Mouse (Mus musculus) left cerebral cortex, adult 11 months (tissue): Measurements from ENCODE around the gene Mrtfb.

ENCODE experiments used
- DNase-seq: peaks from one replicate; pipeline ENCODE4 v3.0.0; 2022; ENCODE audit warnings: low spot score

Gene Mrtfb

DNA sequence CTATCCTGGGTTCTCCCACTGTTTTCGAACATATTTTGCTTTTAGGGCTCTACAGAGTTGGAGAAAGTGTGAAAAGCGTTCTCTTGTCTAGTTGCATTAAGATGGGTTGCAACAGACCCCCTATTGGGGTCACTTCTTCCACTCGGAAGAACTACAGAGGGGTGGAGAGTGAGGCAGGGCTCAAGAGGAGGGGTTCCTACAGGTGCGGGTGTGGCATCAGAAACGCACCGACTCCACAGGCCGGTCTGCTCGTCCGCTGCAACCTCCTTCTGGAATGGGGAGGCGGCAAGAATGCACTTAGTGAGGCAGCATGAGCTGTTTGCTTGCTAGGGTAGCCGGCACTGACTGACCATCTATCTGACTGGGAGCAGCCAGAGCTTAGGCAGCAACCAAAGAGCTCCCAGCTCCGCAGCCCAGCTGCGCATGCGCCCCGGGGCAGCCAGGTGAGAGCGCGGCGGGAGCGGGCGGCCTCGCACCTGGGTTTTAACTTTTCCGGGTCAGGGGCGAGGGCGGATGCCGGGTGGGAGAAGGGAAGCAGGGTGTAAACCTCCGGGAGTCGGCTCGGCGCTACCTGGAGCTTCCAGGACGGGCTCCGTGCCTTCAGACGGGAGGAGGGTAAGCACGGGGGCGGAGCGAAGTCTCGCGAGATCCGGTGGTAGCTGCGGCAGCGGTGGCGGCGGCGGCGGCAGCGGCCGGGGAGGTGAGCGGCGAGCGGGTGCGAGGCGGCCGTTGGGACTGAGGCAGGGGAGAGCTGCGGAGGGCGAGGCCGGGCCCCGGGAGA is at the start of gene Mrtfb:
TSS of gene Mrtfb (plus strand) at position 627 of the 781 bp plus-strand sequence.
- peak; percentile 84 for DNase-seq

DNA sequence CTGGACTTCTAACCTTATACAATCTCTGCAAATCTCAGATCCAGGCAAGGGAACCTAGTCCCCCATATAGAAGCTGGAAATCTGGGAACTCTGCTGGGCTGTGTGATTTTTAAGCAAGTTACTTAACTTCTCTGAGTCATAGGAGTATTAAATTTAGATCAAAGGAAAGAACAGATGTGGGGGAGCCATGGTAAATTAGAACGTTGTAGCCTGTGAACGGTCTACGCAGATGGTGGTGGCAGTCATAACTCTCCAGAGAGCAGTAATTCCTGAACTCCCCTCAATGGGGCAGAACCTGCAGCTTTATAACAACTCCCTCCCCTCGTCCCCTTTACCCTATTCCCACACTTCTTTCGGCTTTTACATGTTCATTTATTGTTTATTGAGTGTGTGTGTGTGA is 48.6 kb upstream of the Mrtfb start:
- DNase-seq: peak; percentile 61

DNA sequence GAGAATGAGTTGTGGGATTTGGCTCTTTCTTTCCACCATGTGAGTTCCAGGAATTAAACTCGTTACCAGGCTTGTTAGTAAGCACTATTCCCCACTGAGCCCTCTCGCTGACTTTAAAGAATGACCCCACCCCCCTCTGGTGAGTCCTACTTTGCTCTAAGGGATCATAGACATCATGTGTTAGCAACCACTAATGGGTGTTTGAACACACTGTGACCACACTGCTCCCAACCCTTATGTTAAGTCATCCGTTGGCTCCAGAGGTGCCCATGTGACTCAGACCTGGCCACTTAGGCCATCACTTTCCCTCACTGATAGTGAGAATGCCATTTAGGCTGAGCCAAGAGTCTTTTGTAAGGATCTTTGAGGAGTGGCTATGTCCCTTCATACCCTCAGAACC is 48.2 kb upstream of the Mrtfb start:
- DNase-seq: no peak

DNA sequence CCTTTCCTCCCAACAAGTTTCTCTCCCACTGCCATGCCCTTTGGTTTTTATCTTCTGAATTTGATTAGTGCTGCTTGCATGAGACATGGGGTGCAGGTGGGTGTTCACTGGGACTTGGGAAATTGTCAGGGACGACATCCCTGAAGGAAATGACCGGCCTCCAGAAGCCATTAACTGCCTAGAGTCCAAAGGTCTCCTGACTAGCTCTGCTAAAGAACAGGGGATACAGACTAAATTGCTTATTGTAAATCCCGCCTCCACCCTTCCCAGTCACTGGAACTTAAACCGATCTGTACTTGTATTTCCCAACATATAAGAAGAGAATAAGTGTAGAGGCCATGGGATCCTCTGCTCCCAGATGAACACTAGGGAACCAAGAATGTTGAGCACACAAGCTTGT is 43.5 kb upstream of the Mrtfb start:
- no peak for DNase-seq

DNA sequence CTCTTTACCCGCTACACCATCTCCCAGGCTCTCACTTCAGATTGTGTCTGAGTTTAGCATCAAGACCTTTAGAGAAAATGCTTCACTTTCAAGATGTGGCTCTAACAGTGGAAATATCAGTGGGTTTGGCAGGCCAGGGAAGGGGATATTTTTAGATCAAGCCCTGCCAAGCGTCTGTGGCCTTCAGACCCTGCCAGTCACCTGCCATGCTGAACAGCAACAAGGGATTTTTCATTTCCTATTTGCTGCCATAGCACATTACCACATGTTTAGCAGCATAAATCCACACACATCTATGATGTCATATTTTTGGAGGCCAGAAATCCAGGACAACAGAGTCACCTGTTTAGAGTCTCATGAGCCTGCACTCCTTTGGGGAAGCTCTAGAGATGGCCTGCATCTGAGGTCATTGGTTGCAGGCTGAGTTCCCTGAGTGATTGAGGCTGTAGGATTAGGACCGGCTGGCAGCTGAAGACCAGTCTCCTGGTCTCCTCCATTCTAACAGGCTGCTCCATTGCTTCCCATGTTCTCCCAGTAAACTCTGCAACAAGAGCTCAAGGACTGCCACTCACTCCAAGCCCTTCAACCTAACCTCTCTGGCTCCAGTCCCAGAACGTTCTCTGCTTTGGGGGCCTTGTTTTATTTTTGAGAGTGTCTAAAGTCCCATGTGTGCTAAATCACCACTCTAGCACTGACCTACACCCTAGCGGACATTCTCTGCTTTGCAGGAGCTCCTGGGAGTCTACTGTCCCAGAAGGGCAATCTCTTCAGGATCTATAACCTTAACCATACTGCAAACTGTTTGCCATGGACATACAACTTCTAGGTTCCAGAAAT is 39.9 kb upstream of the Mrtfb start:
- no peak for DNase-seq

DNA sequence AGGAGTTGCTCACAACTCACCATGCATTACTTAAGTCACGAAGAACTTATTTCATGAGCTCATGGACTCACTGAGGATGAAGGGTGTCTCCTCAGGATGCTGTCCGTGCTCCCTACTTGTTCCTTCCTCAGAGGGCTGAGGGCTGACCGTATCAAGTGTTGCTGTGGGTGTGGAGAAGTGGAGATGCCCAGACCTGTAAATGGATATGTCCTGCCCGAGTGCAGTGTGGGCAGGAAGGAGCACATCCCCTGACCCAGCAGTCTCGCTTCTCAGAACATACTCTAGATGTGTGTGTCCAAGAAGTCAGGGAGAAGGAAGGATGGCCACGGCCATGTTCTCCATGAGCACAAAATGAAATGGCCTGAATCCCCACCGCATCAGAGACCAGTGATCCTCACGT is 38.3 kb upstream of the Mrtfb start:
- DNase-seq: no peak

DNA sequence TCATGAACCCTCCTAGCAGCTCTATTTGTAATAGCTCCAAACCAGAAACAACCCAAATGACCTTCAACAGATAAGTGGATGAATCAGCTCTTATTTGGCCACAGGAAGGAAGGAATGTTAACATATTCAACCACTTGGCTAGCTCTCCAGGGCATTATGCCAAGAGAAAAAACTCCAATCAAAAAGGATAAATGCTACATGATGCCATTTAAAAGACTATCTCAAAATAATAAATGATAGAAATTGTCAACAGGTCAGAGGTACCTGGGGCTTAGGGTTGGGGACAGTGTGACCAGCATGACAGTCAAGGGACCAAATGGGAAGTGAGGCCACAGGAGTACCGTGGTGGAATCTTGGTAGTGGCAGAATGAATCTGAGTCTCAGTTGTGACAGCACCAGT is 34.8 kb upstream of the Mrtfb start:
- DNase-seq: no peak

DNA sequence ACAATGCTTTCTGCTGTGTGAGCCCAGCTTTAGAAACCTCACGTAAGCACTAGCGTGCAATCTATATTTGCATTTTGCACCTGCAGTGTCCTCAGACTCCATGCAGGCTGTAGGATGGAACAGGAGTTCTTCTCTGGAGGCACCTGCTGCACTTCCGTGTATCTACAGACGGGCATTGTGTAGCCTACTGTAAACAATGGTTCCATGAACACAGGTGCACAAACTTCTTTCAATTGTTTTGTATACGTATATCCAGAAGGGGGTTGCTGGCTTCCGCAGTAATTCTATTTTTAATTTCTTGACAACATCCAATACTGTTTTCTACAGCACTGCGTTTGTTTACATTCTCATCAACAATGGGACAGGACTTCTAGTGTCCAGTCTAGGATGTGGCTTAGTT is 24.2 kb upstream of the Mrtfb start:
- no peak for DNase-seq

DNA sequence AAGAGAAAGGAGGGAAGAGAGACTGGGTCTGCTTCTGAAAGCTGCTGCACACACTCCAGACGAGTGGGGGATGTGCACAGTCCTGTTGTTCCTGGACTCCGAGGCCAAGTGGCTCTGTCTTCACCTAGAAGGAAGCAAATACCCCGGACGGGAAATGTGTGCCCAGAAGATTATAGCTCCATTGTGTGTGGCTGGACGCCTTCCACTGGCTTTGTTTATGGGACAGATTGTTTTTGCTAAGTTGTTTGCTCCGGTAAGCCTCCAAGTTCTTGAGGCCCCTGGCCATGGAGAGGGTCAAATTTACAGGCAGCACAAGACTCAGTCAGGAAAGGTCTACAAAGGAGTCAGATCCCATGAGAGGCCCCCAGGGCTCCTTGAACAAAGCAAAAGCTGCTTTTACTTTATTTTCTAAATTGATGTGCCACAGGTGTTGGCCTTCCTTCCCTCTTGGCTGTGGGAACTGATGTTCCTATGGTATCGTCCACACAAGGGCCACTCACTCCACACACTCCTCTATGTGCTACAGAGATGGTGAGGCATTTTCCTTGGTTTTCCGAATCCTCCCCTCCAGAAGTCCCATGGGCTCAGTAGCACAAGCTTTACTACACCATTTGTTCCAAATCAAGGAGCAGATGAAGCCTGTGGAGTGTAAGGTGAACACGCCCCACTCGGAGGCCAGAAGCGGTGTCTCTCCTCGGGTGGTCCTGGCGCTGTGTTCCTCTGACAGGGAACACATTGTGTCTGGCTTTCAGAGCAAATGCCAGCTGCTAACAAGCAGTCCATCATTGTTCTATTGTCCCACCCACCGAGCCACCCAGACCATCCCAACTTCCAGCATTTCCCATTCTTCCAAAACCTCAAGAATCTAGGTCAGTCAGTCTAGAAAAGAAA is 23.1 kb upstream of the Mrtfb start:
- no peak for DNase-seq

DNA sequence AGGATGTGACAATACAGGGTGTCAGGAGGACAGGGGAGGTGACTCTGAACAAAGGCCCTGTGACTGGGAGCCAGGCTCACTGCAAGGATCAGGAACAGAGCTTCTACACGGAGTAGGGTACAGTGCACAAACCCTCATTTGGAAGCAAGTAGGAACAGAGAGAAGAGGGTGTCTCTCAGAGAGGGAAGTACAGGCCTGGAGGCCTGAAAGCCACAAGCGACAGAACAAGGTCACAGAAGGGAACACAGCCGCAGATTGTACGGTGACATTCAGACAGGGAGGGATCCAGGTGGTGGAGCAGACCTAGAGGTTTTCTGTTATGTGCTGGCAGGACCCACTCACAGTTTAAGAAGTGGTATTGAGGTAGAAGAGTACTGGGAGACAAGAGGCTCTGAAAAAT is 17.2 kb upstream of the Mrtfb start:
- DNase-seq: no peak

DNA sequence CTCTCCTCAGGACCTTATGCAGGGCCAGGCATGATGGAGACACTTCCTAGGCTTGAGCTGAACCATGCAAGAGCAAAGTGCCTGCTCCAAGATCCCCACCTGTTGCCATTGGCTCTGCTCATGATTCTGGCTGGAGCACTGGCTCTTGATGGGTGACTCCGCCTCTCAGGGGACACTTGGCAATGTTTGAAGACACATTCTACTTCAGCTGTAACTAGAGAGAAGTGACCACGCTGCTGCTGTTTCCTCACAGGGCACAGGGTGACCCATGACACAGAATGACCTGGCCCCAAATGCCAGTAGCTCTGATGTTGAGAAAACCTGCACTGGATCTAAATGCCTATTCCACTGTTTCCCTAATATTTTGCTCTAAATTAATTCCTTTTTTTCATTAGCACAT is 16.7 kb upstream of the Mrtfb start:
- no peak for DNase-seq

DNA sequence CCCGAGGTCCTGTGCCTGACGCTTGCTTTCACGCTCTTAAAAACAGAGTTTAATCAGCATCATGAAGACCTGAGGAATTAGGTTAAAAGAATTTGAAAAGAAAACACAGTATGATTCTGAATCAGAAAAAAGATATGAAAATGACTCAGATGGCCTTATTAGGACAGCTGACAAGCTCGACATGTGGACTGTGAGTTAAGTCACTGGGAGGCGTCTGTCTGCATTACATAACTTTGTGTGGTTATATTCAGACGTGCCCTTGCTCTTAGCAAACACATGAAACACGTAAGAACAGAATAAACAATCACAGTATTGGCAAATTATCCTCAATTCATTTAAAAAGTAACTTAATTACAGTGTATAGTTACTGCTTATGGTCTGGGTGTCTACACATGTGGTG is 16.0 kb upstream of the Mrtfb start:
- DNase-seq: no peak

DNA sequence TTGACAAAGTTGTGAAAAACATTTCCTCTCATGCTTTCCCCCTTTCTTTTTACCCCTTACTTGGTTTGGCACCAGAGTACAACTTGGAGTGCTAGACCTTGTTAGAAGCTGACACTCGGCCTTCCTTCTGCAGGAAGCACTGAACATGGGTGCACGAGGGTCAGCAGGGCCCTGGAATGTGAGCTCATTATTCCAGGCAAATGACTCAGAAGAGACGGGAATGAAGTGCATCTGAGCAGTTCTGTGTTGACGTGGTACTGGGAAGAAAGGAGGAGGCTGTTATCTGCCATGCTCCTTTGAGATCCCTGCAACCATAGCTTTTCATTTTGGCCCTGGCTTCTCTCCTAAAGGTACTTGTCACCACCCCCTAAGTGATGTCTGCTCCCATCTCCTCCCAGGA is 10.6 kb upstream of the Mrtfb start:
- no peak for DNase-seq

DNA sequence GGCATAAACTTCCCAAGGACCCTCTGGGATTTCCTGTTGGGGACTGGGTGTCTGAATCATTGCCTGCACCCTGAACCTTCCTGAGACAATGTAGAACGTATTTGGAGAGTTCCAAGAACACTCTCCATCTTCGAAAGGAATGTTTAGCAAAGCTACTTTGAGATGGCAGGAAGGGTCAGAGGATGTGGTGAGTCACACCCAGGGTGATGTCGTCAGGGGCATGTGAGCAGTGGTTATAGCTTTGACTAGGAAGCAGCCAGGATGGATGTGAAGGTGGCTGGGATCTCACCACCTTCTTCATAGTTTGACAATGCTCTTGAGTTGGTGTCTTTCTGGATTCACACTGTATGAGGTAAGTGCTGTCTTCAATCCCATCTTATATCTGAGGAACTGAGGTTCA is 9.4 kb upstream of the Mrtfb start:
- no peak for DNase-seq

DNA sequence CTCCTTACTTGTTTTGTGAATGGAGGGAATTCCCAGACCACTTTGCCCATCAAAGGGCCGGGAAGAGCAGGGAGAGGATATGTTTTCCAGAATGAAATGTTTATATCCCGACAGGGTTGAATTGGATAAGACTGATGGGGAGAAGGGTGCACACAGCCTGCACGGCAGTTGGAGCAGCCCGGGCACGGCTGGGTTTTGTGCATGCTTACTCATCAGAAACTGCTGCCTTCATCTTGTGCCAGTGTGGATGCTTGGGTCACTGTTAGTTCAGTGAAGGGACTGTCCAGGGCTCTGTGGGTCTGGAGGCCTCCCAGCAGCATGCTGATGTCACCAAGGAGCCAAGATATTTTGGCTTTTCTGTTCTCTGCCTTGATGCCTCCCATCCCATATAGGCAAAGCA is 6.2 kb upstream of the Mrtfb start:
- DNase-seq: no peak

DNA sequence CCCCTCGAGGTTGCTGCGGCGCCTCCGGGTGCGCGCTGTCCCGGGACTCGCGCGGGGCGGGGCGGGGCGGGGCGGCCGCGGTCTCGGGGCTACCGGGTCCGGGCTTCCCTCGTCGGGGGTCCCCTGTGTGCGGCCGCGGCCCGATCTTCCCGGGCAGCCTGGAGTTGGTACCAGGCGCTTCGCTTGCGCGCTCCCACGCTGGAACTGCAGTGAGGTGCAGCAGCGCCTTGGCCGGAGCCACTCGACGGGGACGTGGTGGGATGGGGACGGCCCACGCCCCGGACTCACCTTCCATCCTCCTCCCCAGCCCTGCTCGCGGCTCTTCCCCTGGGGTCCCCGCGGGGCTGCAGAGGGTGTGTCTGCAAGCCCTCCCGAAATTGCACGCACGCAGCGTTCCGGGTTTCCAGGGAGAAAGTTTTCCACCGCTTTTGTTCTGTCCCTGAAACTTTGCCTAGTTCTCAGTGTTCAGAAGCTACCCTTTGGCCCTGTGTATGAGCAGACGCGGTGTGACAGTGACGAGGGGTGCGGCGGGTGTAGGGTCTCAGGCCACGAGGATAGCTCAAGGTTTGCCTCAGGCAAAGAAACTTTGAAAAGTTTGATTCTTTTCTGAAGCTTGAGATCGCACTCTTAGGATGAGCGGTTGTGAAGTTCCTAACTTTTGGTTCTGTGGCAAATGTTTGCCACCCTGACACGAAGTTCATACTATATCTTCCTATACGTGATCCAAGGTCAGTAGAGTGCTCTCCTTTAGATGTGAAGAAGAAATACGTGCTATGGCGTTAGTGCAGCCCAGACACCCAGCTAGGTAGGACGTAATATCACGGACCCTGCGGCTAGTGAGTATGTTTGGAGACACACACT is 616 bp downstream of the Mrtfb start:
- no peak for DNase-seq

DNA sequence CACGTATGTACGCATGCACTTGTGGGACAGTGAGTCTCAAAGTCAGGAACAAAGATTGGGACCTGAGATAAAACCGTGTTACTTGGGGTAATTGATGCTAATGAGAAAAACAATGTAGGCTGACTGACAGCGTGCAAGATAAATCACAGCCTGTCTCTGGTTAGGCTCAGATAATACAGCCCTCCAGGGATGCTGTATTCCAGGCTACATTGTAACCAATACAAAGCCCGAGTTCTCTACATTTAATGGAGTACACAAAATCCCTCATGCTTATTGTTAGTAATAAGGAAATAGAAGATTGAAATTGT is 1.2 kb downstream of the Mrtfb start:
- DNase-seq: no peak

DNA sequence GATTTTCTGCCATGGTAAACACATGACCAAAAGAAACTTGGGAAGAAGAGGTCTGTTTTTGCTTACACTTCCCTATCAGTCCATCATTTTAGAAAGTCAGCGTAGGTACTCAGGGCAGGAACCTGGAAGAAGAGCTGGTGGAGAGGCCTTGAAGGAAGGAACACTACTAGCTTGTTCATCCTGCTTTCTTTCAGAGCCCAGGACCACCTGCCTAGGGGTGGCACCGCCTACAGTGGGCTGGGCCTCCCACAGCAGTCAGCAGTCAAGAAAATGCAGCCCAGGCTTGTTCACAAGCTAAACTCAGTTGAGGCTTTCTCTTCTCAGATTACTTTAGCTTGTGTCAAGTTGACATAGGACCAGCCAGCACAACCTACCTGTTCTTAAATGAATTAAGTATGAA is 2.7 kb downstream of the Mrtfb start:
- DNase-seq: no peak

DNA sequence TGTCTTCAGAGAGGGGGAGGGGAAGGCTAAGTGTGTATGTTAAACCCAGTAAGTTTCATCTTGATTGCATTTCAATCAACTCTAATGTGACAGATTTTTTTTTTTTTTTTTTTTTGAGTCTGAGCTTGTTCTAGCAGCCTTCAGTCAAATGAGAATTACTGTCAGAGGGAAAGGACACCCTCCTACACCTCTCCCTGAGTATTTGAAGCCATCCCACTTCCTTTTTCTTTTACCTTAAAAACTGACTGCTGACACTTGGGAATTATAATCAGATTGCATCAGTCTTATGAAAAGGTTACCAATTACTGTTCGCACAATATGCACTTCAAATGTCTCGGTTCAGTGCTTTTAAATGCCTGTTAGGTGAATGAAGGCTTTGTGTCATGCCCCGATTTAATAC is 10.0 kb downstream of the Mrtfb start:
- DNase-seq: no peak

DNA sequence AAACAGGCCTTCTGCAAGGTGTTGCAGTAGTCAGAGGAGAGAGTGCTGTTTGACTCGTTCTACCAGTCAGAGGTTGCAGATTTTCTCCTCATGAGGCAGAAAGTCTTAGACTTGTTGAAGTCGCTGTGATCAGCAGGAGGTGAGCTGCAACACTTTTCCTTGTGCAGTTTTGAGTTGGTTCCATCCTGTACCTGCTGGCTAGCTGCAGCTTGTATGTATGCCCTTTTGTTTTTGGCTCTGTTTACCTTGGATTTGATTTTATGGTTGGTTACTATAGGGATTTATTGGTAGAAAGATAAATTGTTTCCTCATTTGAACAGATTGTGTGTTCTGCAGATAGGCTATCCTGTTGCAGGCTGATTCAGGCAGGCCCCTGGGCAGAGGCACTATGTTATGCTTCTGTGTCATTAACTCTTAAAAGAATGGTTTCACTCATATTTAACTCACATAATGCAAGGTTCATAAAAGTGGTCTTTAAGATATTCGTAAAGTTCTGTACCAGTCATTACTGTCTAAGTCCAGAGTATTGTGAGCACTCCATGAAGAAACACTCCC is 11.1 kb downstream of the Mrtfb start:
- DNase-seq: no peak

DNA sequence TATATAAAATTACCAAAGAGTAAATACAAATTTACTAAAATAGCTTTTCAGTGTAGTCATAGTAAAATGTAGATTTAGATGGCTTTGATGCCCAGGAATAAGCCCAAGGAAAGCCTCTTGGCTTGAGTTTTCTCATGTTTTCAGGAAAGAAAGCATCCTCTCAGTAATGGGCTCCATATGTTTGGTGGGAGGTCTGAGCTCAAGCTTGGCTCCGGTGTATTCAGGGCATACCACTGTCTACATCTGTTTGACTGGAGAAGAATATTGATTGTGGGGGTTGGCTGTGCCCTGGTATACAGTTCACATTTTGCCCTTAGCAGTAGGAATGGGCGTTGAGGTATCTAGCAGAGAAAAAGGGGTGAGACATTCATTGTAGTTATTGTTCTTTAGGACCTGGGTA is 13.1 kb downstream of the Mrtfb start:
- no peak for DNase-seq

DNA sequence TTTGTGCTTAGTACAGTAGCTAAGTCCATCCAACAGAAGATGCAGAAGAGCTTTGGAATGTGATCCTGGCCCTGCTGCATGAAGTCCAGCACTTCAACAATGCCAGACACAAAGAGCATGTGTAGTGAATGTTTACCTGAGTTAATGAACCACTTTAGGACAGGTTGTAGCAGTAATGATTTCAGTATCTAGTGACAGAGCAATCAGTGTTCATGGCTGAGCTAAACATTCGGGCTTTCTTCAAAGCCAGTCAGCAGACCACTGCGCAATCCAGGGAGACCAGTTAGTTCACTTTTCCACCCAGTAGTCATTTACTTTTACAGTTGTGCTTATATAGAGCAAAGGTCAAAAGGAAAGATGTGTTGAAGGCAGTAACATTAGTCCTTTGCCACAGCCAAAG is 20.0 kb downstream of the Mrtfb start:
- no peak for DNase-seq
